Mouse (Mus musculus): Measurements from ENCODE around the gene Klhdc7b. TPM values are rescaled to one million over a fixed set of nuclear protein-coding genes. Genes with fewer than 3 reads are reported as not detected.

The Klhdc7b gene
- total and polyA plus RNA-seq, 3 experiments, result not detected

- no peaks in the 10 kb centered on the region for H3K79me2 ChIP-seq (replicated peaks; ENCODE audit: control insufficient read depth, extremely low read depth, insufficient read depth, poor library complexity, severe bottlenecking)
- in situ Hi-C loops (cut with MboI; ENCODE audit: low pct_ligation_motif_present, low pct_unique_long_range_greater_than_20kb, low sequenced_read_pairs) (no loop called here), dilution Hi-C loops (cut with MboI; ENCODE audit: extremely low pct_ligation_motif_present, extremely low pct_unique_long_range_greater_than_20kb, low sequenced_read_pairs) (no loop called here)
These were observed 30.6 kb downstream of the Klhdc7b start for GRCm38 (mm10) chr15:89415282-89415681.

GRCm38 (mm10) chr15:89421938-89422337 lies 37.2 kb downstream of the Klhdc7b start:
- in situ Hi-C loops (cut with MboI; ENCODE audit: low pct_ligation_motif_present, low pct_unique_long_range_greater_than_20kb, low sequenced_read_pairs) (loop anchor here (10.0 kb wide), 1 partner anchor 347 kb away; the partner anchor contains the start of gene Trabd), dilution Hi-C loops (cut with MboI; ENCODE audit: extremely low pct_ligation_motif_present, extremely low pct_unique_long_range_greater_than_20kb, low sequenced_read_pairs) (no loop called here)
- no peaks in the 10 kb centered on the region for H3K9me3 ChIP-seq (replicated peaks; ENCODE audit: low read length)
- no peaks in the 10 kb centered on the region for H3K79me2 ChIP-seq (replicated peaks; ENCODE audit: control insufficient read depth, extremely low read depth, insufficient read depth, poor library complexity, severe bottlenecking)
- H3K4me1 ChIP-seq (ENCODE audit: control insufficient read depth in 1 of 2, insufficient read depth in 2 of 2), result no peaks in the 10 kb centered on the region
- H3K4me3 ChIP-seq (replicated peaks in 1 of 3; ENCODE audit: low read depth in 2 of 3, low read length in 2 of 3, poor library complexity in 1 of 3), result no peak overlapping the region
- H3K9ac ChIP-seq (ENCODE audit: insufficient read depth, low read depth), result no peak overlapping the region
- H3K27me3 ChIP-seq (replicated peaks), result no peaks in the 10 kb centered on the region
- H3K27ac ChIP-seq (ENCODE audit: insufficient read depth, low read depth), result no peak overlapping the region
- H3K4me2 ChIP-seq (ENCODE audit: insufficient read depth, low read depth, poor library complexity, severe bottlenecking), result no peak overlapping the region
- DNase-seq (ENCODE audit: extremely low read depth), result no peak
- TF ChIP-seq IRF4 (IDR thresholded peaks at IDR 0.05; ENCODE audit: low read depth, low read length) (no peak), USF2 (conservative IDR thresholded peaks at IDR 0.05; ENCODE audit: low read depth, low read length) (no peak), SIN3A (IDR thresholded peaks at IDR 0.05; ENCODE audit: low read length) (no peak), RAD21 (IDR thresholded peaks at IDR 0.05; ENCODE audit: low read depth, low read length) (no peak), MXI1 (IDR thresholded peaks at IDR 0.05; ENCODE audit: low read depth, low read length) (no peak), POLR2AphosphoS2 (IDR thresholded peaks at IDR 0.05; ENCODE audit: low read depth, low read length) (no peak), ELF1 (IDR thresholded peaks at IDR 0.05; ENCODE audit: low read depth, low read length) (no peak), ZC3H11A (IDR thresholded peaks at IDR 0.05; ENCODE audit: low read depth, low read length) (no peak), KAT2A (IDR thresholded peaks at IDR 0.05; ENCODE audit: insufficient replicate concordance, low read length) (no peak), HCFC1 (IDR thresholded peaks at IDR 0.05; ENCODE audit: low read depth, low read length) (no peak), USF1 (IDR thresholded peaks at IDR 0.05; ENCODE audit: low read depth, low read length) (no peak), MAFK (IDR thresholded peaks at IDR 0.05; ENCODE audit: insufficient replicate concordance, low read length) (no peak), CTCF (conservative IDR thresholded peaks at IDR 0.05 in 1 of 2, IDR thresholded peaks at IDR 0.05 in 1 of 2; ENCODE audit: low read depth in 2 of 2, low read length in 2 of 2) (no peak), BHLHE40 (IDR thresholded peaks at IDR 0.05; ENCODE audit: low read depth, low read length) (no peak), ZMIZ1 (IDR thresholded peaks at IDR 0.05; ENCODE audit: low read depth, low read length) (no peak), MEF2A (IDR thresholded peaks at IDR 0.05; ENCODE audit: borderline replicate concordance, low read depth, low read length) (no peak)
- H3K36me3 ChIP-seq (replicated peaks in 1 of 2; ENCODE audit: control insufficient read depth in 1 of 2, insufficient read depth in 1 of 2, low read length in 1 of 2), result peaks cover 55 to 90% of the 10 kb centered on the region in 2 experiments

More at GRCm38 (mm10) chr15:89415282-89415681, 30.6 kb downstream of the Klhdc7b start:
- Histone ChIP-seq H3K9ac (ENCODE audit: insufficient read depth, low read depth) (no peak overlapping the region), H3K27ac (ENCODE audit: insufficient read depth, low read depth) (no peak overlapping the region), H3K4me2 (ENCODE audit: insufficient read depth, low read depth, poor library complexity, severe bottlenecking) (no peak overlapping the region), H3K27me3 (replicated peaks) (no peaks in the 10 kb centered on the region), H3K4me3 (replicated peaks in 1 of 3; ENCODE audit: low read depth in 2 of 3, low read length in 2 of 3, poor library complexity in 1 of 3) (no peak overlapping the region), H3K4me1 (ENCODE audit: control insufficient read depth in 1 of 2, insufficient read depth in 2 of 2) (no peaks in the 10 kb centered on the region), H3K9me3 (replicated peaks; ENCODE audit: low read length) (no peaks in the 10 kb centered on the region), H3K36me3 (replicated peaks in 1 of 2; ENCODE audit: control insufficient read depth in 1 of 2, insufficient read depth in 1 of 2, low read length in 1 of 2) (peaks cover 29 to 46% of the 10 kb centered on the region in 2 experiments)
- no peak for TF ChIP-seq RCOR1 (conservative IDR thresholded peaks at IDR 0.05; ENCODE audit: low read depth, low read length)
- TF ChIP-seq POLR2A (IDR thresholded peaks at IDR 0.05; ENCODE audit: low read depth, low read length), result no peak
- TF ChIP-seq MEF2A (IDR thresholded peaks at IDR 0.05; ENCODE audit: borderline replicate concordance, low read depth, low read length), result no peak
- no peak for TF ChIP-seq IRF4 (IDR thresholded peaks at IDR 0.05; ENCODE audit: low read depth, low read length)
- TF ChIP-seq EP300 (IDR thresholded peaks at IDR 0.05; ENCODE audit: low read length), result no peak
- no peak for TF ChIP-seq TCF12 (IDR thresholded peaks at IDR 0.05; ENCODE audit: low read depth, low read length)
- no peak for TF ChIP-seq KAT2A (IDR thresholded peaks at IDR 0.05; ENCODE audit: insufficient replicate concordance, low read length)
- TF ChIP-seq CTCF (conservative IDR thresholded peaks at IDR 0.05 in 1 of 2, IDR thresholded peaks at IDR 0.05 in 1 of 2; ENCODE audit: low read depth in 2 of 2, low read length in 2 of 2), result no peak
- TF ChIP-seq SMC3 (IDR thresholded peaks at IDR 0.05; ENCODE audit: low read depth, low read length), result no peak
- TF ChIP-seq SIN3A (IDR thresholded peaks at IDR 0.05; ENCODE audit: low read length), result no peak
- TF ChIP-seq NELFE (IDR thresholded peaks at IDR 0.05; ENCODE audit: low read depth, low read length), result no peak
- TF ChIP-seq POLR2AphosphoS2 (IDR thresholded peaks at IDR 0.05; ENCODE audit: low read depth, low read length), result no peak
- no peak for TF ChIP-seq BHLHE40 (IDR thresholded peaks at IDR 0.05; ENCODE audit: low read depth, low read length)
- no peak for TF ChIP-seq ZNF384 (IDR thresholded peaks at IDR 0.05; ENCODE audit: low read depth, low read length)
- TF ChIP-seq E2F4 (IDR thresholded peaks at IDR 0.05; ENCODE audit: insufficient replicate concordance, low read depth, low read length), result no peak
- no peak for TF ChIP-seq CHD1 (IDR thresholded peaks at IDR 0.05; ENCODE audit: low read depth, low read length)
- no peak for TF ChIP-seq JUND (conservative IDR thresholded peaks at IDR 0.05; ENCODE audit: low read depth, low read length)
- no peak for TF ChIP-seq MXI1 (IDR thresholded peaks at IDR 0.05; ENCODE audit: low read depth, low read length)
- TF ChIP-seq ZMIZ1 (IDR thresholded peaks at IDR 0.05; ENCODE audit: low read depth, low read length), result no peak
- DNase-seq (ENCODE audit: extremely low read depth), result no peak
